Mouse (Mus musculus) forelimb bud, embryonic 11.5 days (tissue): Measurements from ENCODE around the gene Dcaf1.

Source experiments
- DNase-seq: peaks from one replicate; pipeline ENCODE4 v3.0.0-alpha.2; 2012; ENCODE audit warnings: low read depth, low spot score

The Dcaf1 gene

DNA sequence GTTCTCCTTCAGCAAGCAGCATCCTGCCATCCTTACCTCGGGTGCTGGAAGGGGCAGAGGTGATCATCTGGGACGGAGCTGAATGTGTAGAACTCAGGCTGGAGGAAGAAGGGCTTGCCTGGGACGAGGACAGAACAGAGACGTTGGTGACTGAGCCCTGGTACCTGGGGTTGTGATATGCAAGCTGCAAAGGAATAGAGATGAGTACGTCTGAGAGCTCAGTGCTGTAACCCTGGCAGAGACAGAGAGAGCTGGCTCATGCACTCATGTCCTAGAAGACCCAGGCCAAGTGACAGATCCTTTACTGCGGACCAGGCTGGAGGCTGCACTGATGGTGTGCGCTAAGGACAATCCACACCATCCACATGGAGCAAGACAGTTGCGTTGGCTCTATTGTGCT, 84.9 kb downstream of the Dcaf1 start:
- DNase-seq = no peak

DNA sequence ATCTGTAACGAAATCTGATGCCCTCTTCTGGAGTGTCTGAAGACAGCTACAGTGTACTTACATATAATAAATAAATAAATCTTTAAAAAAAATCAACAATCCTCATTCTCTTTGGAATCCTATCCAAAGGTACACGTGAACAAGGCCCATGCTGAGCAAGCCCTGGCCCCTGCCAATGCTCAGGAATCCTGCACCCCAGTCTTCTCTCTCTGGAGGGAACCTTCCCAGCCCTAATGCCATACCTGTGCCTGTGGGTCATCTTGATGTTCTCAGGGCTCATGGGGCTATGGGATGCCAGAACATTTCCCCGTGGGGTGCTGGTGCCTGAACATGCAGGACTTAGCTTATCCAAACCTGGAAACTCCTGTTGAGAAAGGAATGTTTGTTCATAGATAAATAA, 86.5 kb downstream of the Dcaf1 start:
- DNase-seq = no peak

DNA sequence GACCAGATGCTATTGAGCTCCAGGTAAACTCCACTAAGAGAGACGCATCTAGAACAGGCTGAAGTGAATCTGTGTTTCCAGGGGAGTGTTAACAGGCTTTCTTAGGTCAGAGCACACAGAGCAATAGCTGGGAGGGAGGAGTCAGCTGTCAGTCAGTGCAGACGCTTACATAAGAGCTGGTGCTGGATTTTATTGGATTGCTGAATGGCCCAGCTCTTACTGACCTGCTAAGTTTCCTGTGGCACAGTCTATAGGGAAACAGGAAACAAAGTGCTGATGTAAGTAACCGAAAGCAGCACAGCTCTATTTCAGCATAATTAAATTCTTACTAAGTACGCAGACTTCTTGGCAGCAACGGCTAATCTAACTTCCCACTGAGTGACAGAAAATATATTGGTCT, 87.0 kb downstream of the Dcaf1 start:
- DNase-seq = no peak

DNA sequence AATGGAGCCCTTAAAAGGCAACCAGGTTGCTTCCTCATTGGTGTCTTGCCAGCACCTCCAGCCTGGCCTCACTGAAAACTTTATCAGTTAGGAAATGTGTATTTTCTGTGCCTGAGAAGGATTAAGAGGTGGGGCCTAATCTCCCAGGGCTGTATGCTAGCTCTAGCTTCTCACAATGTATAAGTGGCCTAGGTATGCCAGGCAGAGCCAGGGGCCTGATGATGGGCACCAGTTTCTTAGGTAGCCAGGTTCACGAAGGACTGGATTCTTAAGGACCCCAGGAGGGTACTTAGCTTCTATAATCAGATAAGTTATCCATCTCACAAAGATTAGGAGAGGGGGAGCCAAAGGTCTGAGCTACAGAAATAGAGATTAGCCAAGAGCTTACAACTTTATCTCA, 90.0 kb downstream of the Dcaf1 start:
- no peak for DNase-seq

DNA sequence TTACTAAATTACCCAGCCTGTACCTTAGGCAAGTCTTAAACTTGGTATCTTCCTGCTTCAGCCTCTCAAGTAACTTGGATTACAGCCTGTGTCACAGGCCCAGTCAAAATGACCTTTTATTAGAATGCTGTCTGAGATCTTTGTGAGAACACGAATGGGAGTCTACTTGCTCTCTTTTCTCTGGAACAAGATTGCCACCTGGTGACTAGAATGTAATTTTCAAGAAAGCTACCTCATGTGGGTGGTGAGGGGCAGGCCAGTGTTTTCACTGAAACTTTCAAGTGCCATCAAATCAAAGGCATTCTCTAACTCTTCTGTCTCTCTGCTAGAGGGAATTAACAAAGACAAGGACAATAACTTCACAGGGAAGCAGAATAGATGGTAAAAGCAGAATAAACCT, 92.1 kb downstream of the Dcaf1 start:
- DNase-seq = peak; percentile 17

DNA sequence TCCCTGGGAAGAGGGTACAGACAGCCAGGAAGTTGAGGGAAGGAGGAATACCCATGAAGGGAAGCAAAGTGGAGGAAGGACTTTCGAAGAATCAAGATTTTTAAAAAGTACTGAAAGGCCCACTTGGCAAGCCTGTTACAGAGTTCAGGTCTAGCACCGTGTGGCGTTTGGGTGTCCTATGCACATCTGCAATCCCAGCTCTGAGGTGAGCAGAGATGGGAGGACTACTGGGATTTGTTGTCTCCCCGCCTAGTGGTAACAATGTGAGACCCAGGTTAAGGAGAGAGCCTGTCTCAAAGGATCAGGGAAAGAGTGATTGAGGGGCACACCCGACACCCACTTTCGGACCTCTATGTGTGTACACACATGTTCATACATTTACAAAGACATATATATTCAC, 93.2 kb downstream of the Dcaf1 start:
- no peak for DNase-seq
